Mouse (Mus musculus) 3T3-L1 (cell line): ENCODE results near the gene Aplp1.

Source experiments
- DNase-seq: peaks from one replicate; pipeline ENCODE4 v3.0.0-alpha.2; 2015; ENCODE audit warnings: low read depth, low spot score

Gene Aplp1

DNA sequence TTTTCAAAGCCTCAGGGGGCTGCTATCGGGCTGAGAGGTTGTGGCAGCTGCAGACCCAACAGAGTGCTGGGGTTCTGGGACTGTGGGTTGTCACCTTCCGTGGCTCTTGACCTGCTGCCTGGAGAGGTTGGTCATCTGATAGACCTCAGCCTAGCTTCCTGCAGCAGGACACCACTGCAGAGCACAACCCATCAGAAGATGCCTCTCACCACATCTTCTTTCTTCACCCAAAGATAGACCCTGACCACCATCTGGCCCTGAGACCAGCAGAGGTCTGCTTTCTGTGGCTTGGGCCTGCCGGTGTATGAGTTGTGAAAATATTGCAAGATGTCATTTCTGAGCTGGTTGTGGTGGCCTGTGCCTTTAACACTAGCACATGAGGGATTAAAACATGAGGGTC, 34.3 kb downstream of the Aplp1 start:
- no peak for DNase-seq

- no peak for DNase-seq
Observed at GRCm38 (mm10) chr7:30409789-30410188, 35.5 kb downstream of the Aplp1 start.

DNA sequence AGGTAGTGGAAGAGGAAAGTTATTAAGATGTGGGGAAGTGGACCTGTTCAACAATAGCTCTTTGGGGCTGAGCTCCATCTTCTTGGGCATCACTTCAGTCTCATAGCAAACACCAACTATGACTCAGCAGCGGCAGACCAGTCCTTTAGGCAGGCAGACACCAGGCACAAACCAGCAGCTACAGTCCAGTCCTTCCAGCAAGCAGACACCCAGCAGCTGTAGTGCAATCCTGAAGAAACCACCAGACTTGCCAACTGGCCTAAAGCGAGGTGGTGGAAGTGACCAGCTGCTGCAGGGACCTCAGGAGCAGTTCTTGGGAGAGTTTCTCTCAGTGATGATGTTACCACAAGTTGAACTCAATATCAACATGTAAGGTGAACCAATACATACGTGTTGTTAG, 36.7 kb downstream of the Aplp1 start:
- DNase-seq, result no peak

GRCm38 (mm10) chr7:30402343-30402742, 43.0 kb downstream of the Aplp1 start:
- no peak for DNase-seq

GRCm38 (mm10) chr7:30399671-30400070, 45.7 kb downstream of the Aplp1 start:
- DNase-seq, result peak; percentile 36

DNA sequence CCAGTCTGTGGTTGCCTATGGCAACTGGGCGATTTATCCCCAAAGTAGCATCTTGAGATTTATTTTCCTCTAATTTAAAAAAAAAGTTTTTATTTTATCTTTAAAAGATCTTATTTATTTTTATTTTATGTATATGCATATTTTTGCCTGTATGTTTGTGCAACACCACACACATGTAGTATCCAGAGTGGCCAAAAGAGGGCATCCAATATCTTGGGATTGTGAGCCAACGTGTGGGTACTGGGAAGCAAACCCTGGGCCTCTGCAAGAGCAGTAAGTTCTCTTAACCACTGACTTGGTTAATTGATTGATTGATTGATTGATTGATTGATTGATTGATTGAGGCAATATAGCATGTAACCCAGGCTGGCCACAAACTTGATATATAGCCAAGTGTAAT, 50.5 kb downstream of the Aplp1 start:
- DNase-seq, result no peak

- DNase-seq, result no peak
Observed at GRCm38 (mm10) chr7:30394379-30394778, 51.0 kb downstream of the Aplp1 start.

DNA sequence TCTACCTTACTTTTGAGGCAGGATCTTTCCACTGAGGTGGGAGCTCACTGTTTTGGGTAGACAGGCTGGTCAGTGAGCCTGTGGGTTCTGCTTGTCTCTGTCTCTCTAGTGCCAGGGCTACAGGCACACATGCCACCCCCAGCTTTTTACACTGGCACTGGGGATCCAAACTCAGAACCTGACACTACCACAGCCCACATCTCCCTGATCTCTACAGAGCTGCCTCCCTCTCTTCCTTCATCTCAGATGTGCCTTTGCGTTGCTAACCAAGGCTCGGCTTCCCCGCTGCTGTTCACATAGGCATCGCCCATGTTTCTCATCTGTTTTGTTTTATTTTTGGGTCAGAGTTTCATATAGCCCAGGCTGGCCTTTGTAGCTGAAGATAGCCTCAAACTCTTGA, 51.7 kb downstream of the Aplp1 start:
- DNase-seq, result no peak

DNA sequence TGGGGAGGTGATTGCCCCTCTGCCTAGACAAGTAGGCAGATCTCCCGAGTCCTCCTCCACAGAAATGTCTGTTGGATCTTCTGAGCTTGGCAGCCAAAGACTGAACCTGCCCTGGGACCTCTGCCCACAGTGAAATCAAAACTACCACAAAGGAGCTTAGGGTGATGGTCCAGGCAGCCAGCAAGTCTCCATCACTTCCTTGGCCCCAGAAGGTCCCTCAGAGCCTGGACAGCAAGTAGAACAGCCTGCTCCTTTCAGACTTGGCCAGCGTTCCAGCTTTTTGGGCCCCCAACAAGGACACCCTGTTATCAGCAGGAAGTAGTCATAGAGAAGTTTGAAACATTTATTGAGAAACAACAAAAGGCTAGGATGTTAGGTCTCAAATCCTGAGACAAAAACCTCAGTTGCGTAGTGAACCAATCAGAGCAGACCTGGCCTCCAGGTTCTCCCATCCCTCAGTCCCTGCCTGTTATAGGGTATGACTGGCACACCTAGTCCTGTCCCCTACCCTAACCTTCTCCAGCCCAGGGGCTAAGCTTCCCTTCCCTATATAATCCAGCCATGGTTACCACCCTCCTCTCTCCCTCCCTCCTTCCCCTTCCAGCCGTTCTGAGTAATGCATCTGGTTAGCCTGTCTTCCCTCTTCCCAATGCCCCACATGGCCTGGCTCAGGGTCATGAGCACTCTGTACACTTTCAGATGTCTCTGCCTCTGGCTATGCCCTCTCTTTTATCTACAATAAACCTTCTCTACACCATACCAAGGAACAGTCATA, 52.4 kb downstream of the Aplp1 start:
- DNase-seq, result no peak
